Mouse (Mus musculus): Measurements from ENCODE around the gene Pkdcc.

DNA sequence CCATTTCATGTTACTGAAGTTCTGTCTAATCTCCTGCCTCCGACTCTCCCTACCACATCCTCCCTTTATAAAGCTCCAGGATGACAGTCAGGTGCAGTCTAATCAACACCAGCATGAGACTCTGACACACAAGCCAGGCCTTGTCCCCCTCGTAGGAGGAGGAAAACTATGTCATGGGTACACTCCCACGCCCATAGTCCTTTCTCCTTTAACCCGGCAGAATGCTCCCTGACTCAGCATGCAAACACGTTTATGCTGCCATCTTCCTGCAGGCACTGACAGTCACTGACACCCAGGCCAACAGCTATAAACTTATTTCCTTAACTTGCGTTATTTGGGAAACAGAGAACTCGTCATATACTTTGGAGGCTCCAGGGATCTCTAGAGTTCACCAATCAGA, 33.5 kb upstream of the Pkdcc start:
- TF ChIP-seq CTCF (IDR thresholded peaks at IDR 0.05; ENCODE audit: borderline replicate concordance, insufficient read depth, low read depth, low read length) (no peak), POLR2A (IDR thresholded peaks at IDR 0.05; ENCODE audit: borderline replicate concordance, insufficient read depth, low read length) (no peak)

All from cerebellum, adult 2 months (tissue).